ENCODE assay signal across 9 mouse cellular contexts in the genomic region with DNA sequence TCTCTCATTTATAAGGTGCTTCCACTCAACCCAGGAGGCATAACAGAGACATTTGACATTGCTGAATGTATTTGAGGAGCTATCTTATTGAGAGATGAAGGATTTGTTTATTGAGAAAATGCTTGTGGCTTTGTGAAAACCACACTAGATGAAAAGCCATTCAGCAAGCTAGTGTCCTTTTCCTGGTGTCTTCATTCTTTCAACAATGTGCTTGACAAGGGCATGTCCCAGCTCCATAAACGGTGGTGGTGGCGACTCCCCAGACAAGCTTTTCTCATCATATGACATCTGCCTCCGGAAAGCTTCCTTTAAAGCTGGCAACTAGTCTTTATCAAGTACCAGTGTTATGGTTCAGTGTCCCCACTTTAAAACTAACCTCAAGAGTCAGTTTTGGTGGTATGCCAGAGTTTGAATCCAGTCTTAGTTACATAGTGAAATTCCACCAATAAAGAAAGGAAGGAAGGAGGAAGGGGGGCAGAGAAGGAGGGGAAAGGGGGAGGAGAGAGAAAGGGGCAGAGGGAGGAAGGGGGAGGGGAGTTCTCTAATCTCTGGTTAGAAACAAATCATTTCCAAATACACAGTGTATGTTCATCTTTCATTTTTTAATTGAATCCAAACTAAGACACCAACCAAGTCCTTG. TPM values are rescaled to one million over a fixed set of nuclear protein-coding genes. Genes with fewer than 3 reads are reported as not detected.
DNase-seq lines count a peak whose midpoint lies in the region; ATAC-seq and TF ChIP-seq lines count a peak whose summit lies in the region.
"Had no signal": no experiment of that assay in that cellular context is flagged by ENCODE, and none has a peak within 500 bp of the region (broad histone marks: within the 10 kb centered on the region; RNA-seq: fewer than 3 reads in every experiment).

A gene (plus strand): TSS at position 590 of the 640 bp plus-strand sequence.

- H3K9ac ChIP-seq in embryonic facial prominence, embryonic 11.5 days (replicated peaks; ENCODE audit: low read length) = no peak within 1 kb of the TSS
- peak within 1 kb of the TSS; percentile 36 for H3K9ac ChIP-seq in hindbrain, embryonic 16.5 days (ENCODE audit: low read depth, low read length)
- H3K9ac ChIP-seq in midbrain, embryonic 14.5 days (replicated peaks; ENCODE audit: low read length) = peak within 1 kb of the TSS; percentile 42; the same call in 1 of the 2 replicates

- no peaks in the 10 kb centered on the region for H3K36me3 ChIP-seq in kidney, adult 2 months (ENCODE audit: control insufficient read depth, insufficient read depth, low read length)
- no peaks in the 10 kb centered on the region for H3K36me3 ChIP-seq in embryonic facial prominence, embryonic 11.5 days (replicated peaks; ENCODE audit: control insufficient read depth, insufficient read depth, low read depth, low read length)
- H3K36me3 ChIP-seq in hindbrain, embryonic 16.5 days (ENCODE audit: control insufficient read depth, insufficient read depth, low read length) = no peaks in the 10 kb centered on the region
- no peaks in the 10 kb centered on the region for H3K36me3 ChIP-seq in midbrain, embryonic 14.5 days (ENCODE audit: control insufficient read depth, insufficient read depth, low read length)
- H3K36me3 ChIP-seq: G1E had no signal

- H3K27me3 ChIP-seq in kidney, adult 2 months (replicated peaks; ENCODE audit: control insufficient read depth, insufficient read depth, low read length) = no peaks in the 10 kb centered on the region
- H3K27me3 ChIP-seq in embryonic facial prominence, embryonic 11.5 days (ENCODE audit: control insufficient read depth, insufficient read depth, low read length) = peaks cover 28% of the 10 kb centered on the region
- H3K27me3 ChIP-seq in hindbrain, embryonic 16.5 days (replicated peaks; ENCODE audit: control insufficient read depth, insufficient read depth, low read length) = peaks cover 20% of the 10 kb centered on the region
- peaks cover 53% of the 10 kb centered on the region for H3K27me3 ChIP-seq in midbrain, embryonic 14.5 days (ENCODE audit: control insufficient read depth, insufficient read depth, low read length)

- TF ChIP-seq CTCF in kidney, adult 2 months (conservative IDR thresholded peaks at IDR 0.05; ENCODE audit: insufficient read depth, insufficient read length, low read depth, low read length) = no peak

- H3K4me1 ChIP-seq in kidney, adult 2 months (ENCODE audit: control insufficient read depth, insufficient read depth, low read length) = peaks cover 10% of the 10 kb centered on the region; the same call in 1 of the 2 replicates
- peaks cover 7% of the 10 kb centered on the region for H3K4me1 ChIP-seq in embryonic facial prominence, embryonic 11.5 days (ENCODE audit: control insufficient read depth, insufficient read depth, low read length)
- H3K4me1 ChIP-seq in hindbrain, embryonic 16.5 days (ENCODE audit: control insufficient read depth, insufficient read depth, low read depth, low read length) = peaks cover 11% of the 10 kb centered on the region
- peaks cover 10% of the 10 kb centered on the region for H3K4me1 ChIP-seq in midbrain, embryonic 14.5 days (ENCODE audit: control insufficient read depth, insufficient read depth, low read length)

- DNase-seq in kidney, adult 2 months = peak; percentile 15
- DNase-seq in kidney, postnatal 4 days = no peak
- DNase-seq in embryonic facial prominence, embryonic 11.5 days (ENCODE audit: low spot score) = no peak
- DNase-seq in midbrain, embryonic 14.5 days = no peak
- no peak for DNase-seq in layer of hippocampus, adult 8-10 months (ENCODE audit: low spot score in 2 of 2)
- no peak for DNase-seq in urinary bladder, adult 18-20 months (ENCODE audit: low spot score in 2 of 2)
- DNase-seq in T-cell, adult 2 months (ENCODE audit: low spot score) = no peak

- no peak for ATAC-seq in embryonic facial prominence, embryonic 11.5 days (replicated peaks; ENCODE audit: insufficient number of reproducible peaks, low FRiP score, low TSS enrichment, low read depth)
- ATAC-seq in hindbrain, embryonic 16.5 days = no peak
- no peak for ATAC-seq in midbrain, embryonic 14.5 days (ENCODE audit: low FRiP score, low TSS enrichment)

- TF ChIP-seq POLR2A in kidney, adult 2 months (IDR thresholded peaks at IDR 0.05; ENCODE audit: low read depth, low read length) = no peak

- WGBS in kidney, adult 2 months = 20% methylated on average over 3 of the region's 3 CpGs
- WGBS in embryonic facial prominence, embryonic 11.5 days = 68% methylated on average over 3 of the region's 3 CpGs
- WGBS in hindbrain, embryonic 16.5 days = 70% methylated on average over 3 of the region's 3 CpGs
- 62% methylated on average over 3 of the region's 3 CpGs for WGBS in midbrain, embryonic 14.5 days

- H3K4me3 ChIP-seq in kidney, adult 2 months (ENCODE audit: insufficient read depth, low read depth, low read length) = peak within 1 kb of the TSS; percentile 83
- peak within 1 kb of the TSS; percentile 49 for H3K4me3 ChIP-seq in embryonic facial prominence, embryonic 11.5 days (ENCODE audit: low read depth, low read length)
- H3K4me3 ChIP-seq in hindbrain, embryonic 16.5 days (ENCODE audit: low read length) = peak within 1 kb of the TSS; percentile 49
- peak within 1 kb of the TSS; percentile 47 for H3K4me3 ChIP-seq in midbrain, embryonic 14.5 days (replicated peaks; ENCODE audit: low read depth, low read length)

- no peak within 1 kb of the TSS for H3K27ac ChIP-seq in kidney, adult 2 months (ENCODE audit: insufficient read depth, low read depth, low read length)
- no peak within 1 kb of the TSS for H3K27ac ChIP-seq in embryonic facial prominence, embryonic 11.5 days (replicated peaks; ENCODE audit: low read depth, low read length)
- no peak within 1 kb of the TSS for H3K27ac ChIP-seq in hindbrain, embryonic 16.5 days (ENCODE audit: low read depth, low read length)
- no peak within 1 kb of the TSS for H3K27ac ChIP-seq in midbrain, embryonic 14.5 days (replicated peaks; ENCODE audit: low read depth, low read length)

- H3K4me2 ChIP-seq in embryonic facial prominence, embryonic 11.5 days (ENCODE audit: low read depth, low read length) = peak within 1 kb of the TSS; percentile 92
- peak within 1 kb of the TSS; percentile 98 for H3K4me2 ChIP-seq in hindbrain, embryonic 16.5 days (ENCODE audit: low read length)
- peak within 1 kb of the TSS; percentile 83 for H3K4me2 ChIP-seq in midbrain, embryonic 14.5 days (ENCODE audit: low read length)

- H3K9me3 ChIP-seq in embryonic facial prominence, embryonic 11.5 days (replicated peaks; ENCODE audit: control insufficient read depth, low read length) = no peaks in the 10 kb centered on the region
- H3K9me3 ChIP-seq in hindbrain, embryonic 16.5 days (ENCODE audit: control insufficient read depth, low read length) = no peaks in the 10 kb centered on the region
- H3K9me3 ChIP-seq in midbrain, embryonic 14.5 days (ENCODE audit: control insufficient read depth, low read length) = no peaks in the 10 kb centered on the region

RNA-seq across cellular contexts. Expression of the gene that starts here (rescaled TPM):
- 6.2 and 6.8 TPM in 2 replicates for polyA plus RNA-seq in kidney, adult 2 months (2012; rRNA removed)
- polyA plus RNA-seq in embryonic facial prominence, embryonic 11.5 days (2014; fragmentation: Nextera tagmentation; extraction: Ambion mirVana) = 2.4 and 2.6 TPM in 2 replicates
- 1.1 and 1.5 TPM in 2 replicates for polyA plus RNA-seq in hindbrain, embryonic 16.5 days (2015; fragmentation: Nextera tagmentation; extraction: Ambion mirVana)
- 1.6 and 1.9 TPM in 2 replicates for polyA plus RNA-seq in midbrain, embryonic 14.5 days (2014; fragmentation: Nextera tagmentation; extraction: Ambion mirVana)
- total RNA-seq in layer of hippocampus, adult 8-10 months (2022) = 1 to 10 TPM in 2 of 4 experiments, under 1 TPM in 2; 0.85 to 1.9 (median 1.2) TPM
- polyA plus RNA-seq: G1E had no signal
